In genomic region chrX:162274581-162274980, GRCm38 (mm10) we compare ENCODE assay signal across 23 mouse cellular contexts.
"Had no signal": no experiment of that assay in that cellular context is flagged by ENCODE, and none has a peak within 500 bp of the region (broad histone marks: within the 10 kb centered on the region; RNA-seq: fewer than 3 reads in every experiment).

No protein-coding gene starts in this region.

- H3K4me1 ChIP-seq: heart, embryonic 10.5 days; heart, embryonic 12.5 days; hindbrain, embryonic 10.5 days; hindbrain, embryonic 12.5 days; intestine, embryonic 15.5 days; limb, embryonic 13.5 days had no signal

- DNase-seq: gastrocnemius, adult 2 months; gastrocnemius, postnatal 10 days; gastrocnemius, postnatal 25 days; heart, adult 18-20 months; heart, postnatal 10 days; heart, postnatal 4 days; kidney, adult 18-20 months; kidney, adult 8-10 months; kidney, postnatal 10 days; kidney, postnatal 36 days; layer of hippocampus, adult 9-11 months; layer of hippocampus, postnatal 36 days; left cerebral cortex, postnatal 4 days had no signal

- H3K36me3 ChIP-seq: heart, embryonic 10.5 days; heart, embryonic 12.5 days; hindbrain, embryonic 10.5 days; hindbrain, embryonic 12.5 days; intestine, embryonic 15.5 days; limb, embryonic 13.5 days had no signal

- H3K9me3 ChIP-seq: heart, embryonic 10.5 days; heart, embryonic 12.5 days; hindbrain, embryonic 10.5 days; hindbrain, embryonic 12.5 days; intestine, embryonic 15.5 days; limb, embryonic 13.5 days had no signal

- H3K27ac ChIP-seq: gastrocnemius, adult 2 months; heart, embryonic 10.5 days; hindbrain, embryonic 10.5 days; hindbrain, embryonic 12.5 days; hindbrain, embryonic 14.5 days; intestine, embryonic 15.5 days; limb, embryonic 13.5 days had no signal

- H3K4me3 ChIP-seq: gastrocnemius, adult 2 months; heart, embryonic 10.5 days; heart, embryonic 12.5 days; hindbrain, embryonic 10.5 days; hindbrain, embryonic 12.5 days; intestine, embryonic 15.5 days; limb, embryonic 13.5 days had no signal

- H3K9ac ChIP-seq: heart, embryonic 12.5 days; hindbrain, embryonic 12.5 days; hindbrain, embryonic 14.5 days; intestine, embryonic 15.5 days; limb, embryonic 13.5 days had no signal

- ATAC-seq: hindbrain, embryonic 16.5 days; inflammation-experienced regulatory T-cells, adult 6 months; intestine, embryonic 15.5 days; intestine, postnatal 0 days had no signal

- H3K4me2 ChIP-seq: heart, embryonic 12.5 days; hindbrain, embryonic 12.5 days; hindbrain, embryonic 14.5 days; intestine, embryonic 15.5 days; limb, embryonic 13.5 days had no signal

- H3K27me3 ChIP-seq: heart, embryonic 12.5 days; hindbrain, embryonic 12.5 days had no signal
